Mouse (Mus musculus) thymus, adult 2 months (tissue): ENCODE results near the gene Vamp8.

Experiments used
- CTCF ChIP-seq: fragments of 200-500 bp; IDR thresholded peaks from 2 replicates; pipeline ENCODE4 v1.5.1; 2012; ENCODE audit warnings: mild to moderate bottlenecking, control low read depth, low read length, moderate library complexity, borderline replicate concordance; ENCODE audit not compliant: control insufficient read depth, poor library complexity, insufficient read depth; ENCODE audit errors: extremely low read depth
- POLR2A ChIP-seq: fragments of 200-500 bp; IDR thresholded peaks from 2 replicates; pipeline ENCODE4 v1.6.1; 2012; ENCODE audit warnings: mild to moderate bottlenecking, low read length, control low read depth, moderate library complexity; ENCODE audit not compliant: control insufficient read depth, poor library complexity, insufficient read depth; ENCODE audit errors: extremely low read depth

- no peak for TF ChIP-seq CTCF
- TF ChIP-seq POLR2A, result no peak
These were observed 455 bp upstream of the Vamp8 start for GRCm38 (mm10) chr6:72390795-72391521.
